Comparison of ENCODE assay signal across 10 mouse cellular contexts in the genomic region with DNA sequence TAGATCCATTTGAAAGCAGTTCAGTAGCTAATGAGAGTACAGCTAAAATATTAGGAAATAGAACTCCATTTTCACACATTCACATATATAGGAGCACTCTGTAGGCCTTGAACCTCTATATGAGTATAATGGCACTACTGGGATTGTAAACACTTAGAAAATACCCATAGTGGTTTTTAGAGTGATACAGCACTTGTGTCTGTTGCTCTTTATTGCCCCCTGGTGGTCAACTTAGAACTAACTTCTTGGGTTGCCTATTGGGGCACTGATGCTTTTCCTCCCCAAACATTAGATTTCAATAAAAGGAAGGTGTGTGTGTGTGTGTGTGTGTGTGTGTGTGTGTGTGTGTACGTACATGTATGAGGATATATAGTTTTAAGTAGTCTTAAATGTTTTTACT.
A peak's percentile ranks its signal among the peaks of the same experiment; 100 is the strongest.
DNase-seq lines count a peak whose midpoint lies in the region; ATAC-seq lines count a peak whose summit lies in the region.
"Had no signal": no experiment of that assay in that cellular context is flagged by ENCODE, and none has a peak within 500 bp of the region (broad histone marks: within the 10 kb centered on the region; RNA-seq: fewer than 3 reads in every experiment).

No protein-coding gene starts in this region.

- intact Hi-C loops in heart, postnatal 10 days (cut with DNase I): loop anchor here (2.0 to 5.0 kb wide), 3 partner anchors 190 to 380 kb away; a partner anchor contains a TSS

- 26% methylated on average over 1 of the region's 1 CpGs for WGBS in midbrain, embryonic 11.5 days

- no peak overlapping the region for H3K4me3 ChIP-seq in midbrain, embryonic 11.5 days (ENCODE audit: low read depth, low read length)
- H3K4me3 ChIP-seq: embryonic facial prominence, embryonic 13.5 days had no signal

- no peak overlapping the region for H3K27ac ChIP-seq in midbrain, embryonic 11.5 days (ENCODE audit: low read depth, low read length)
- H3K27ac ChIP-seq: embryonic facial prominence, embryonic 13.5 days; macrophage had no signal

- H3K9ac ChIP-seq in midbrain, embryonic 11.5 days (ENCODE audit: low read length): no peak overlapping the region
- H3K9ac ChIP-seq: embryonic facial prominence, embryonic 13.5 days had no signal

- no peak overlapping the region for H3K4me2 ChIP-seq in midbrain, embryonic 11.5 days
- H3K4me2 ChIP-seq: embryonic facial prominence, embryonic 13.5 days had no signal

- no peaks in the 10 kb centered on the region for H3K4me1 ChIP-seq in midbrain, embryonic 11.5 days (ENCODE audit: control insufficient read depth, insufficient read depth, low read length)
- H3K4me1 ChIP-seq: embryonic facial prominence, embryonic 13.5 days had no signal

- H3K9me3 ChIP-seq in midbrain, embryonic 11.5 days (ENCODE audit: control insufficient read depth, low read length): no peaks in the 10 kb centered on the region
- H3K9me3 ChIP-seq: embryonic facial prominence, embryonic 13.5 days had no signal

- peak; percentile 63; the same call in 1 of the 2 replicates for ATAC-seq in midbrain, embryonic 11.5 days (ENCODE audit: low FRiP score)

- H3K36me3 ChIP-seq in midbrain, embryonic 11.5 days (ENCODE audit: control insufficient read depth, insufficient read depth, low read length): no peaks in the 10 kb centered on the region
- H3K36me3 ChIP-seq: embryonic facial prominence, embryonic 13.5 days had no signal

- H3K27me3 ChIP-seq in midbrain, embryonic 11.5 days (ENCODE audit: control insufficient read depth, insufficient read depth, low read length): no peaks in the 10 kb centered on the region
- H3K27me3 ChIP-seq: embryonic facial prominence, embryonic 13.5 days had no signal

- peak; percentile 28 for DNase-seq in left cerebral cortex, adult 11 months (ENCODE audit: low spot score)
- DNase-seq in left cerebral cortex, adult 8-10 months (ENCODE audit: low spot score in 2 of 2): no peak
- DNase-seq in R1 (ENCODE audit: low read depth, low spot score): peak; percentile 64
- DNase-seq in cerebellum, postnatal 25 days: peak; percentile 37 to 78
- peak; percentile 77 to 85 for DNase-seq in heart, postnatal 10 days
- DNase-seq in layer of hippocampus, adult 9-11 months: peak; percentile 11
- DNase-seq in midbrain, embryonic 11.5 days (ENCODE audit: low spot score, missing footprints): peak; percentile 94
- peak; percentile 76 for DNase-seq in thymus, postnatal 0 days (ENCODE audit: low spot score)

Comparison
In these comparisons a context has a peak if more than half of its experiments do, and no peak if none do; other contexts are left out.
1. DNase-seq: peak in left cerebral cortex, adult 11 months (single experiment), R1 (single experiment), cerebellum, postnatal 25 days (2 of 2), heart, postnatal 10 days (2 of 2), layer of hippocampus, adult 9-11 months (single experiment), midbrain, embryonic 11.5 days (single experiment) and thymus, postnatal 0 days (single experiment); none in left cerebral cortex, adult 8-10 months (0 of 2).